Mouse (Mus musculus) WW6 (cell line): ENCODE results near the gene Itpr1.
"Not testable (repeated sequence)": the region's sequence is repeated elsewhere in the genome, so short reads cannot be mapped to it uniquely, and the experiment has no call there.

Source experiments
- DNase-seq: peaks from one replicate; pipeline ENCODE4 v3.0.0-alpha.2; 2013; ENCODE audit warnings: low read depth, low spot score

The Itpr1 gene

GRCm38 (mm10) chr6:108544917-108545316 is 332.0 kb downstream of the Itpr1 start:
- DNase-seq, result no peak

- DNase-seq, result no peak
Measured at GRCm38 (mm10) chr6:108545464-108545863, 332.6 kb downstream of the Itpr1 start.

GRCm38 (mm10) chr6:108548413-108548812 is 335.5 kb downstream of the Itpr1 start:
- no peak for DNase-seq

- no peak for DNase-seq
Measured at GRCm38 (mm10) chr6:108549495-108549935, 336.6 kb downstream of the Itpr1 start.

GRCm38 (mm10) chr6:108551725-108552620 is 339.1 kb downstream of the Itpr1 start:
- no peak for DNase-seq

- no peak for DNase-seq
Measured at GRCm38 (mm10) chr6:108553013-108553412, 340.1 kb downstream of the Itpr1 start.

- no peak for DNase-seq
Measured at GRCm38 (mm10) chr6:108553536-108553935, 340.6 kb downstream of the Itpr1 start.

GRCm38 (mm10) chr6:108554389-108554788 is 341.5 kb downstream of the Itpr1 start:
- DNase-seq, result no peak

GRCm38 (mm10) chr6:108554878-108555277 is 342.0 kb downstream of the Itpr1 start:
- DNase-seq, result no peak

- no peak for DNase-seq
Measured at GRCm38 (mm10) chr6:108557576-108558322, 344.9 kb downstream of the Itpr1 start.

- DNase-seq, result not testable (repeated sequence)
Measured at GRCm38 (mm10) chr6:108559226-108559625, 346.3 kb downstream of the Itpr1 start.

- DNase-seq, result no peak
Measured at GRCm38 (mm10) chr6:108562971-108563370, 350.1 kb downstream of the Itpr1 start.

- not testable (repeated sequence) for DNase-seq
Measured at GRCm38 (mm10) chr6:108565447-108565846, 352.6 kb downstream of the Itpr1 start.

GRCm38 (mm10) chr6:108566549-108566948 is 353.7 kb downstream of the Itpr1 start:
- DNase-seq, result no peak

- no peak for DNase-seq
Measured at GRCm38 (mm10) chr6:108569460-108570187, 356.7 kb downstream of the Itpr1 start.

GRCm38 (mm10) chr6:108570351-108571041 is 357.6 kb downstream of the Itpr1 start:
- no peak for DNase-seq

- peak; percentile 70 for DNase-seq
Measured at GRCm38 (mm10) chr6:108571042-108571590, 358.2 kb downstream of the Itpr1 start.

GRCm38 (mm10) chr6:108572646-108573045 is 359.8 kb downstream of the Itpr1 start:
- no peak for DNase-seq

GRCm38 (mm10) chr6:108577056-108577455 is 364.2 kb downstream of the Itpr1 start:
- DNase-seq, result no peak

GRCm38 (mm10) chr6:108588426-108588825 is 375.5 kb downstream of the Itpr1 start:
- DNase-seq, result no peak

- no peak for DNase-seq
Measured at GRCm38 (mm10) chr6:108592227-108592626, 379.3 kb downstream of the Itpr1 start.
